Mouse (Mus musculus) c-Kit-positive CD71-negative TER-119-negative erythroid progenitor cells, embryonic 14.5 days (primary cell): ENCODE measurements around the gene Rbm47.

Source experiments
- DNase-seq: peaks from one replicate; pipeline ENCODE4 v3.0.0-alpha.2; 2013; ENCODE audit warnings: low read depth

Gene Rbm47

GRCm38 (mm10) chr5:66125418-66125817 is 47.5 kb downstream of the Rbm47 start:
- DNase-seq: no peak

- no peak for DNase-seq
Observed at GRCm38 (mm10) chr5:66124931-66125330, 48.0 kb downstream of the Rbm47 start.

- no peak for DNase-seq
Observed at GRCm38 (mm10) chr5:66124089-66124400, 48.9 kb downstream of the Rbm47 start.

GRCm38 (mm10) chr5:66123295-66124088 is 49.4 kb downstream of the Rbm47 start:
- no peak for DNase-seq

- no peak for DNase-seq
Observed at GRCm38 (mm10) chr5:66121255-66121654, 51.7 kb downstream of the Rbm47 start.

- DNase-seq: no peak
Observed at GRCm38 (mm10) chr5:66114751-66115150, 58.2 kb downstream of the Rbm47 start.

GRCm38 (mm10) chr5:66114208-66114607 is 58.7 kb downstream of the Rbm47 start:
- no peak for DNase-seq

GRCm38 (mm10) chr5:66112059-66112458 is 60.9 kb downstream of the Rbm47 start:
- peak; percentile 45 for DNase-seq

GRCm38 (mm10) chr5:66106372-66106771 is 66.5 kb downstream of the Rbm47 start:
- no peak for DNase-seq

- peak; percentile 58 for DNase-seq
Observed at GRCm38 (mm10) chr5:66105946-66106345, 67.0 kb downstream of the Rbm47 start.

- no peak for DNase-seq
Observed at GRCm38 (mm10) chr5:66105366-66105765, 67.6 kb downstream of the Rbm47 start.

GRCm38 (mm10) chr5:66103386-66103785 is 69.5 kb downstream of the Rbm47 start:
- no peak for DNase-seq

- DNase-seq: no peak
Observed at GRCm38 (mm10) chr5:66102821-66103220, 70.1 kb downstream of the Rbm47 start.

GRCm38 (mm10) chr5:66101577-66101976 is 71.3 kb downstream of the Rbm47 start:
- DNase-seq: no peak

GRCm38 (mm10) chr5:66100322-66100721 is 72.6 kb downstream of the Rbm47 start:
- no peak for DNase-seq

- no peak for DNase-seq
Observed at GRCm38 (mm10) chr5:66098094-66098871, 74.6 kb downstream of the Rbm47 start.

GRCm38 (mm10) chr5:66096081-66096480 is 76.8 kb downstream of the Rbm47 start:
- DNase-seq: no peak

- DNase-seq: no peak
Observed at GRCm38 (mm10) chr5:66095166-66095565, 77.8 kb downstream of the Rbm47 start.

- no peak for DNase-seq
Observed at GRCm38 (mm10) chr5:66090037-66090436, 82.9 kb downstream of the Rbm47 start.

- DNase-seq: no peak
Observed at GRCm38 (mm10) chr5:66089600-66089999, 83.3 kb downstream of the Rbm47 start.

GRCm38 (mm10) chr5:66088902-66089295 is 84.0 kb downstream of the Rbm47 start:
- no peak for DNase-seq

- DNase-seq: no peak
Observed at GRCm38 (mm10) chr5:66088247-66088901, 84.5 kb downstream of the Rbm47 start.

GRCm38 (mm10) chr5:66086952-66087351 is 86.0 kb downstream of the Rbm47 start:
- no peak for DNase-seq
